In the genomic region with DNA sequence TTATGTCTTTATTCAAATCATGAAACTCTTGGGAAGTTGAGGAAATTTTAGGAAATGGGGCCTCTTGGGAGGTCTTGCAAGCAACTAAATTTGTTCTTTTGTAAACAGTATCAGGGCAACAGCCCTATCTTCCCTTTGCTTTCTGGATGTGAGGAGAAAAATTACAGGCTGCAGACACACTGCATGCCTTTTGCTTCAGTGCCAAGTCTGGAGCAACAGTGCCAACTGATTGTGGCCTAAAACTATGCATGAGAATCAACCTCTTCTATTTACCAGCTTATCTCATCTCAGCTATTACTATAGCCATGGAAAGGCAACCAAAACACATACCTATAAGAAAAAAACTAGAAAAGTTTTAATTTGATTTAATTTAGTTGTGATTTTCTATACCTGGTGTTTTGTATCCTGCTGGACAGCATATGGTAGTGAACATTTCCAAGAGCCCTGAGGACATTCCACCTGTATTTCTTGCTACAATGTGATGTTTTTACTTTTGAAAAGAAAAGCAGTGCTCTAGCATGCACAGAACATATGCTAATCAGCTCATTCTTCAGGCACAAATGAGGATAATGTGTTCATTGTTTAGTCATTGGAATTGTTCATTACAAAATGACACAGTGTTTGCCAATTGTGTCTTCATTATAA, we compare ENCODE assay signal across 17 mouse cellular contexts.
A peak's percentile ranks its signal among the peaks of the same experiment; 100 is the strongest.
DNase-seq lines count a peak whose midpoint lies in the region; ATAC-seq and TF ChIP-seq lines count a peak whose summit lies in the region.
"Had no signal": no experiment of that assay in that cellular context is flagged by ENCODE, and none has a peak within 500 bp of the region (broad histone marks: within the 10 kb centered on the region; RNA-seq: fewer than 3 reads in every experiment).

No protein-coding gene starts in this region.

- H3K9me3 ChIP-seq in midbrain, embryonic 12.5 days = no peaks in the 10 kb centered on the region
- no peaks in the 10 kb centered on the region; the same call in 1 of the 2 replicates for H3K9me3 ChIP-seq in midbrain, embryonic 10.5 days (replicated peaks)
- H3K9me3 ChIP-seq in midbrain, embryonic 14.5 days (ENCODE audit: control insufficient read depth, low read length) = no peaks in the 10 kb centered on the region
- no peaks in the 10 kb centered on the region for H3K9me3 ChIP-seq in stomach, postnatal 0 days (ENCODE audit: control insufficient read depth, low read length)

- H3K27ac ChIP-seq in midbrain, embryonic 12.5 days (replicated peaks) = no peak overlapping the region
- no peak overlapping the region for H3K27ac ChIP-seq in midbrain, embryonic 10.5 days (replicated peaks)
- no peak overlapping the region for H3K27ac ChIP-seq in midbrain, embryonic 14.5 days (replicated peaks; ENCODE audit: low read depth, low read length)
- H3K27ac ChIP-seq in stomach, postnatal 0 days (replicated peaks) = no peak overlapping the region
- H3K27ac ChIP-seq: kidney, postnatal 0 days; limb, embryonic 12.5 days; macrophage had no signal

- no peak for TF ChIP-seq CTCF in stomach, postnatal 0 days (IDR thresholded peaks at IDR 0.05; ENCODE audit: low read depth)

- ATAC-seq in midbrain, embryonic 12.5 days (ENCODE audit: low FRiP score, low read depth) = peak; percentile 49; the same call in 1 of the 2 replicates
- ATAC-seq in midbrain, embryonic 14.5 days (ENCODE audit: low FRiP score, low TSS enrichment) = peak; percentile 58; the same call in 1 of the 2 replicates
- no peak for ATAC-seq in stomach, postnatal 0 days (ENCODE audit: low FRiP score, low TSS enrichment)
- ATAC-seq: activated CD4-positive, CD25-positive, alpha-beta regulatory T cell, adult 4 months; inflammation-experienced regulatory T-cells, adult 6 months had no signal

- no peak overlapping the region for H3K9ac ChIP-seq in midbrain, embryonic 12.5 days (replicated peaks)
- no peak overlapping the region for H3K9ac ChIP-seq in midbrain, embryonic 14.5 days (replicated peaks; ENCODE audit: low read length)
- H3K9ac ChIP-seq in stomach, postnatal 0 days (ENCODE audit: low read length) = no peak overlapping the region
- H3K9ac ChIP-seq: heart, embryonic 12.5 days; limb, embryonic 12.5 days had no signal

- no peak for DNase-seq in midbrain, embryonic 10.5 days (ENCODE audit: low spot score)
- peak; percentile 36 for DNase-seq in cerebellum, adult 11-12 months
- DNase-seq in cerebellum, postnatal 36 days = peak; percentile 65 to 71
- peak; percentile 18 for DNase-seq in midbrain, embryonic 14.5 days
- DNase-seq in stomach, postnatal 0 days (ENCODE audit: low spot score) = no peak
- no peak for DNase-seq in kidney, adult 8-10 months
- no peak for DNase-seq in gastrocnemius, postnatal 4 days (ENCODE audit: low spot score in 2 of 2)
- DNase-seq: embryo, embryonic 11 days; thymus, postnatal 25 days had no signal

- H3K36me3 ChIP-seq in midbrain, embryonic 12.5 days = no peaks in the 10 kb centered on the region
- no peaks in the 10 kb centered on the region for H3K36me3 ChIP-seq in midbrain, embryonic 10.5 days
- no peaks in the 10 kb centered on the region for H3K36me3 ChIP-seq in midbrain, embryonic 14.5 days (ENCODE audit: control insufficient read depth, insufficient read depth, low read length)
- H3K36me3 ChIP-seq in stomach, postnatal 0 days (ENCODE audit: control insufficient read depth, insufficient read depth, low read length) = no peaks in the 10 kb centered on the region
- H3K36me3 ChIP-seq: heart, embryonic 12.5 days; limb, embryonic 12.5 days had no signal

- no peak for TF ChIP-seq EP300 in stomach, postnatal 0 days (optimal IDR thresholded peaks at IDR 0.05)

- H3K4me2 ChIP-seq in midbrain, embryonic 12.5 days (replicated peaks) = no peak overlapping the region
- no peak overlapping the region for H3K4me2 ChIP-seq in midbrain, embryonic 14.5 days (ENCODE audit: low read length)
- no peak overlapping the region for H3K4me2 ChIP-seq in stomach, postnatal 0 days (replicated peaks; ENCODE audit: low read depth)
- H3K4me2 ChIP-seq: heart, embryonic 12.5 days; limb, embryonic 12.5 days had no signal

- no peaks in the 10 kb centered on the region for H3K27me3 ChIP-seq in midbrain, embryonic 12.5 days
- no peaks in the 10 kb centered on the region for H3K27me3 ChIP-seq in midbrain, embryonic 10.5 days (ENCODE audit: low read depth, poor library complexity, severe bottlenecking)
- H3K27me3 ChIP-seq in midbrain, embryonic 14.5 days (ENCODE audit: control insufficient read depth, insufficient read depth, low read length) = no peaks in the 10 kb centered on the region
- no peaks in the 10 kb centered on the region for H3K27me3 ChIP-seq in stomach, postnatal 0 days (ENCODE audit: control insufficient read depth, insufficient read depth, low read length)
- H3K27me3 ChIP-seq: heart, embryonic 12.5 days; limb, embryonic 12.5 days had no signal

- H3K4me1 ChIP-seq in midbrain, embryonic 12.5 days = no peaks in the 10 kb centered on the region
- no peaks in the 10 kb centered on the region for H3K4me1 ChIP-seq in midbrain, embryonic 10.5 days
- no peaks in the 10 kb centered on the region for H3K4me1 ChIP-seq in midbrain, embryonic 14.5 days (ENCODE audit: control insufficient read depth, insufficient read depth, low read length)
- H3K4me1 ChIP-seq in stomach, postnatal 0 days (replicated peaks; ENCODE audit: control insufficient read depth, insufficient read depth) = no peaks in the 10 kb centered on the region
- H3K4me1 ChIP-seq: heart, embryonic 12.5 days; limb, embryonic 12.5 days had no signal

- H3K4me3 ChIP-seq in midbrain, embryonic 12.5 days = no peak overlapping the region
- no peak overlapping the region for H3K4me3 ChIP-seq in midbrain, embryonic 10.5 days
- H3K4me3 ChIP-seq in midbrain, embryonic 14.5 days (replicated peaks; ENCODE audit: low read depth, low read length) = no peak overlapping the region
- H3K4me3 ChIP-seq in stomach, postnatal 0 days (ENCODE audit: low read depth, low read length) = no peak overlapping the region
- H3K4me3 ChIP-seq: heart, embryonic 12.5 days; limb, embryonic 12.5 days; myocyte had no signal

Comparison
In these comparisons a context has a peak if more than half of its experiments do, and no peak if none do; other contexts are left out.
1. DNase-seq: peak in cerebellum, adult 11-12 months (single experiment), cerebellum, postnatal 36 days (2 of 2) and midbrain, embryonic 14.5 days (single experiment); none in midbrain, embryonic 10.5 days (single experiment), stomach, postnatal 0 days (single experiment), kidney, adult 8-10 months (0 of 2) and gastrocnemius, postnatal 4 days (0 of 2).